Mouse (Mus musculus) ES-Bruce4 (cell line): ENCODE results near the gene Tssk4.
A peak's percentile ranks its signal among the peaks of the same experiment; 100 is the strongest.

Experiments used
- CTCF ChIP-seq: IDR thresholded peaks from one replicate; pipeline ENCODE4 v1.8.1; 2011; ENCODE audit warnings: low read depth, low read length
- EP300 ChIP-seq: IDR thresholded peaks from 2 replicates; pipeline ENCODE4 v1.6.1; 2011; ENCODE audit warnings: low read depth, low read length; ENCODE audit not compliant: insufficient read depth
- POLR2A ChIP-seq: IDR thresholded peaks from one replicate; pipeline ENCODE4 v1.8.1; 2011; ENCODE audit warnings: low read length; ENCODE audit not compliant: insufficient read depth

DNA sequence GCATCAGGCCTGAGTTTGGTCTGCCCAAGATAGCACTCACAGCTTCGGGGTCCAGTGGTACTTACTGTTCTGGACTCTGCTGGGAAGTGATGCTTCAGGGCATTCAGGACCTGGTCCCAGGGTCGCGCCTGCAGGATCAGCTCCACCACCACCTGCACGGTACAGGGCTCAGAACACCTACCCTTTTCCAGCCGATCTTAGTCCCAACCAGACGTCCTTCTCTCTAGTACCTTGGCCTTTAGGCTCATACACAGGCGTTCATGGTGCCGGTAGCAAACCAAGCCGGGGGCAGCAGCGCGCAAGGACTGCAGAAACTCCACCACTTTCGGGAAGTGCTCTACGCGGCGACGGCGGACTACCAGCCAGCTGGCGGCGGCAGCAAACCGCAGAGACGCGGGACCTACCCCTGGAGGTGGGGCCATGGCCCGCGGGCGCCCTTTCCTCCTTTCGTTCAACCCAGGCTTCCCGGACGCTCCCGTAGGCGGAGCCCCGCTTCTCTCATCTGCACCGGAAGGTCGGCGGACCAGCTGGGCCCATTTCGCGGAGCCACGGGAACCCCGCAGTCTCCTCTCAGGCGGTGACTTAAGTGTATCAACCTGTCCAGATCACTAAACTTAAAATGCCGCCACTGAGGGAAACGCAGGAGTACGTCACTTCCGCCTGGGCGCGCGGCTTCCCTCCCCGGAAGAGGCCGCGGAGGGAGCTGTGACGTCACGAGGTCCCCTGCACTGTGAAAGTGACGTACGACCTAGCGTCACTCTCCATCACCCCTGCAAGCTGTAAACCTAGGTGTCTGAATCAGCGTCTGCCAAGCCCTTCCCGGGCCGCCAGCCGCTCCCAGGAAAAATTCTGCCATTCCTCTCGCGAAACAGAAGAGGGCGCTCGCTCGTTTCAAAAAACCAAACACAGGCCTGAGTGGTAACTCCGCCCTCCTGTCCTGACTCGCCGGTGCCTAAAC, 31.5 kb downstream of the Tssk4 start, which contains the start of gene Tinf2:
- TF ChIP-seq CTCF (peak; percentile 70), POLR2A (peak; percentile 55), EP300 (0 out of 2 replicates have a peak, but pooled peaks have one; percentile 39)
